Mouse (Mus musculus): Measurements from ENCODE around the gene Vill. TPM values are rescaled to one million over a fixed set of nuclear protein-coding genes. Genes with fewer than 3 reads are reported as not detected.

Vill gene
- polyA plus RNA-seq, 1 experiment from 2014 or later = 13.7 TPM

DNA sequence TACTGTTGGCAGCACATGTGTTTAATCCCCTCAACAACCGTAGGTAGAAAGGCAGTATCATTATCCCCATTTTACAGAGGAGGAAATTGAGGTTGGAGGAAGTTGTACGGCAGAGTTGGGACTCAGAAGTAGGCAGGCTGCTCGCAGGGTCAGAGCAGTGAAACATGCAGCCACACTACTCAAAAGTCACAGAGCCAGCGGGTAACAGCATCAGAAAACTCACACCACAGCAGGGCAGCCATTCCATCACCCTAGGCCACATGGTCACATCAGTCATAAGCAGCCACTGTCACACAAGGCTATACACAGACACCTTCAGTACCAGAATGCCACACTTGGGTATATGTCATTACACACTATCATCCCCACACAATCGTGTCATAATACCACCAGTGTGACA, 34.7 kb downstream of the Vill start:
- Histone ChIP-seq H3K4me3 (ENCODE audit: low read length) (peak overlapping the region; percentile 53), H3K36me3 (ENCODE audit: control insufficient read depth, insufficient read depth, low read length) (no peaks in the 10 kb centered on the region), H3K9ac (ENCODE audit: low read depth, low read length) (peak overlapping the region; percentile 69; the same call in 1 of the 2 replicates), H3K27me3 (replicated peaks; ENCODE audit: control insufficient read depth, insufficient read depth, low read length) (no peaks in the 10 kb centered on the region; the same call in 1 of the 2 replicates), H3K9me3 (ENCODE audit: control insufficient read depth, low read length) (no peaks in the 10 kb centered on the region), H3K4me2 (ENCODE audit: low read depth, low read length) (peak overlapping the region; percentile 75), H3K27ac (ENCODE audit: low read length) (no peak overlapping the region), H3K4me1 (ENCODE audit: control insufficient read depth, insufficient read depth, low read length) (peaks cover 44% of the 10 kb centered on the region)
- 84% methylated on average over 5 of the region's 5 CpGs for WGBS
- ATAC-seq = no peak

DNA sequence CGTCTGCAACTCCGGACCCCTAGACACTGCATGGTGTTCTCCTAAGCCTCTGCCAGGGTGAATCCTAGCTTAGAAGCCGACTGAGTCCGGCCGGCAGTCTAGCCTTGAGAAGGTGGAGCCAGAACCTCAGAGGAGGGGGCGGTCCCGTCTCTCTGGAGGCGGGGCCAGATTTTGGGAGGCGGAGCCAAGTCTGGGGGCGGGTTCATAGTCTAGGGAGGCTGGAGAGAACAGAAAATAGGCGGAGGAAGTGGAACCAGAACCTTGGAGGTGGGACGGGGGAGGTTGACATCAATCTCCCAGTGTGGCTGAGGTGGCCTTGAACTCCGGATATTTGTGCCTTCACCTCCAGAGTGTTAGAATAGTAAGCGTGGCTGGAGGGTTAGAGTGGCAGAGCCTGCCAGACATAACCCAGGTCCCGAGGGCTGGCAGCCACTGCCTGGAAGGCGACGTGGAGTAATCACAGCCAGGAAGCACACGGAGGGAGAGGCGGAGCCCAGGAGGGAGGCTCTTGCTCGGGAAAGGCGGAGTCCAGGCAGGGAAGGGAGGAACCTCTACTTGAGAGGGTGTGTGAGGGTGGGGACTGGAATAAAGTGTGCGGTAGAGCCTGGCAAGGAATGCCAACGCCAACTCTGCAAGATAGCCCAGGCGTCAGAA, 35.7 kb downstream of the Vill start:
- Histone ChIP-seq H3K9ac (ENCODE audit: low read depth, low read length) (peak overlapping the region; percentile 69), H3K4me2 (ENCODE audit: low read depth, low read length) (peak overlapping the region; percentile 75), H3K4me1 (ENCODE audit: control insufficient read depth, insufficient read depth, low read length) (peaks cover 38% of the 10 kb centered on the region), H3K27ac (ENCODE audit: low read length) (peak overlapping the region; percentile 93), H3K9me3 (ENCODE audit: control insufficient read depth, low read length) (no peaks in the 10 kb centered on the region), H3K36me3 (ENCODE audit: control insufficient read depth, insufficient read depth, low read length) (no peaks in the 10 kb centered on the region), H3K4me3 (ENCODE audit: low read length) (peak overlapping the region; percentile 53), H3K27me3 (replicated peaks; ENCODE audit: control insufficient read depth, insufficient read depth, low read length) (no peaks in the 10 kb centered on the region; the same call in 1 of the 2 replicates)
- under 1% methylated on average over 24 of the region's 24 CpGs for WGBS
- peak; percentile 92 for ATAC-seq

GRCm38 (mm10) chr9:119089437-119089836, 36.9 kb downstream of the Vill start:
- 61% methylated on average over 7 of the region's 7 CpGs for WGBS
- no peak overlapping the region for H3K4me3 ChIP-seq (ENCODE audit: low read length)
- ATAC-seq = no peak
- H3K27me3 ChIP-seq (replicated peaks; ENCODE audit: control insufficient read depth, insufficient read depth, low read length) = no peaks in the 10 kb centered on the region; the same call in 1 of the 2 replicates
- H3K4me2 ChIP-seq (ENCODE audit: low read depth, low read length) = no peak overlapping the region
- no peak overlapping the region for H3K9ac ChIP-seq (ENCODE audit: low read depth, low read length)
- H3K9me3 ChIP-seq (ENCODE audit: control insufficient read depth, low read length) = no peaks in the 10 kb centered on the region
- peaks cover 38% of the 10 kb centered on the region for H3K4me1 ChIP-seq (ENCODE audit: control insufficient read depth, insufficient read depth, low read length)
- H3K36me3 ChIP-seq (ENCODE audit: control insufficient read depth, insufficient read depth, low read length) = no peaks in the 10 kb centered on the region
- no peak overlapping the region for H3K27ac ChIP-seq (ENCODE audit: low read length)

DNA sequence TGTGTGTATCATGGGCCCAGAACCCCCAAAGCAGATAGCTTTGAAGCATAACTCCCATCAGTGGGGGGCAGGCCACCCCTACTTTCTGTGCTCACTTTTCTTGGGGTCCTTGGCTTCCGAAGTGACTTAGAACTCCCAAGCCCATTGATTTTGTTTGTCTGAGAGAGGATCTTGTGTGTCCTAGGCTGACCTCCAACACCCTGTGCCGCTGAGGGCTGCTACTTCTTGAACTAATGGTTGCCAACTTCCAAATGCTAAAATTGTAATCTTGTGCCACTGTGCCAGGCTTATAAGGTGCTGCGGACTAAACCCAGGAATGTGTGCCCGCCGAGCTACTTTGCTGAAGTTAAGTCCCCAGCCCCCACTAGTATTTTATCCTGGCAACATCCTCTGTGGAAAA, 37.9 kb downstream of the Vill start:
- WGBS = 95% methylated on average over 5 of the region's 5 CpGs
- no peak overlapping the region for H3K9ac ChIP-seq (ENCODE audit: low read depth, low read length)
- no peak overlapping the region for H3K27ac ChIP-seq (ENCODE audit: low read length)
- H3K36me3 ChIP-seq (ENCODE audit: control insufficient read depth, insufficient read depth, low read length) = no peaks in the 10 kb centered on the region
- H3K4me3 ChIP-seq (ENCODE audit: low read length) = no peak overlapping the region
- H3K9me3 ChIP-seq (ENCODE audit: control insufficient read depth, low read length) = no peaks in the 10 kb centered on the region
- no peak overlapping the region for H3K4me2 ChIP-seq (ENCODE audit: low read depth, low read length)
- peaks cover 27% of the 10 kb centered on the region for H3K4me1 ChIP-seq (ENCODE audit: control insufficient read depth, insufficient read depth, low read length)
- no peaks in the 10 kb centered on the region; the same call in 1 of the 2 replicates for H3K27me3 ChIP-seq (replicated peaks; ENCODE audit: control insufficient read depth, insufficient read depth, low read length)
- ATAC-seq = no peak

GRCm38 (mm10) chr9:119091581-119092310, 39.2 kb downstream of the Vill start:
- Histone ChIP-seq H3K4me3 (ENCODE audit: low read length) (peak overlapping the region; percentile 61; the same call in 1 of the 2 replicates), H3K27me3 (replicated peaks; ENCODE audit: control insufficient read depth, insufficient read depth, low read length) (no peaks in the 10 kb centered on the region; the same call in 1 of the 2 replicates), H3K27ac (ENCODE audit: low read length) (no peak overlapping the region), H3K36me3 (ENCODE audit: control insufficient read depth, insufficient read depth, low read length) (no peaks in the 10 kb centered on the region), H3K9ac (ENCODE audit: low read depth, low read length) (no peak overlapping the region), H3K4me2 (ENCODE audit: low read depth, low read length) (peak overlapping the region; percentile 76; the same call in 1 of the 2 replicates), H3K9me3 (ENCODE audit: control insufficient read depth, low read length) (no peaks in the 10 kb centered on the region), H3K4me1 (ENCODE audit: control insufficient read depth, insufficient read depth, low read length) (peaks cover 21% of the 10 kb centered on the region)
- 69% methylated on average over 12 of the region's 12 CpGs for WGBS
- ATAC-seq = no peak

GRCm38 (mm10) chr9:119092473-119093418, 40.2 kb downstream of the Vill start:
- Histone ChIP-seq H3K27me3 (replicated peaks; ENCODE audit: control insufficient read depth, insufficient read depth, low read length) (no peaks in the 10 kb centered on the region; the same call in 1 of the 2 replicates), H3K9ac (ENCODE audit: low read depth, low read length) (peak overlapping the region; percentile 77), H3K4me2 (ENCODE audit: low read depth, low read length) (peak overlapping the region; percentile 76), H3K4me3 (ENCODE audit: low read length) (peak overlapping the region; percentile 61), H3K4me1 (ENCODE audit: control insufficient read depth, insufficient read depth, low read length) (peaks cover 11% of the 10 kb centered on the region), H3K9me3 (ENCODE audit: control insufficient read depth, low read length) (no peaks in the 10 kb centered on the region), H3K36me3 (ENCODE audit: control insufficient read depth, insufficient read depth, low read length) (no peaks in the 10 kb centered on the region), H3K27ac (ENCODE audit: low read length) (no peak overlapping the region; the same call in 1 of the 2 replicates)
- no peak for ATAC-seq
- 4% methylated on average over 43 of the region's 45 CpGs for WGBS

DNA sequence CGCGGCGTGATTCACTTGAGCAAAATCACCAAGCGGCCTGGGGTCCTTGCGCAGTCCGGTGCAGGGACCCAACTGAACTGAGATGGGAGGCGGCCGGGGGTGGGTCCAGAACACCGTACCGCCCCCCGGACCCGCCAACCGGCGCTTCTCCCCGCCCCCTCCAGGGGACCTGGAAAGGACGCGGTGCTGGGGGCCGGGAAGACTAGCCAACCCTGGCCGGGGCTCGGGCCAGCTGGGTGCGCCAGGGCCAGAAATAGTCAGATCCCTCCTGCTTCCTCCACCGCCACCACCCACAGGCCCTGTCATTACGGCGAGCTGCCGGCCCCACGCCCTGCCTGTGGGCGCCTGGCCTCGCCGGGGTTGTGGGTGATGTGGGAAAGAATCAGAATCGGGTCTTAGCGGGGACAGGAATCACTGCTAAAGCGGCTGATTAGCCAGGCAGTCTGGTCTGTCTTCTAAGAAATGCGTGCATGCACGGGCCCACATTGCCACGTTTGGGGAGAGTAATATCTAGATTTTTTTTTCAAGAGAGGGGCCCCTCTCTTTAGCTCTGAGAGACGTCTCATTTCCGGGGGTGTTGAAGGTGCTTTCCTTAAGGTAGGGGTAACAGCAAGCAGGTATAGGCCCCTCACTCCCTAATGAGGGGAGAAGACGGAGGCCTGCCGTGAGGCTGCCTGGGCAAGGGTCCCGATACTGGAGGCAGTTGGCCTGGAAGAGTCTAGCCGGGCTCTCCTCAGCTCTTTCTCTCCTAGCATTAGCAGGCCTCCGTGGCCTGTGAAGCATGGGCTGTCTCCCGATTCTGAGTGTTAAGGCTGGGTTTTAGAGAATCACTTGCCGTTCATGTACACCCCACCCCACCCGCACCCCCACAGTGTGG, 41.1 kb downstream of the Vill start, which contains the start of gene Plcd1:
TSS of gene Plcd1 (minus strand) at position 84 of the 877 bp plus-strand sequence.
- Histone ChIP-seq H3K27me3 (replicated peaks; ENCODE audit: control insufficient read depth, insufficient read depth, low read length) (no peaks in the 10 kb centered on the region; the same call in 1 of the 2 replicates), H3K4me3 (ENCODE audit: low read length) (peak within 1 kb of the TSS; percentile 61), H3K4me2 (ENCODE audit: low read depth, low read length) (peak within 1 kb of the TSS; percentile 76), H3K9ac (ENCODE audit: low read depth, low read length) (peak within 1 kb of the TSS; percentile 77), H3K9me3 (ENCODE audit: control insufficient read depth, low read length) (no peaks in the 10 kb centered on the region), H3K27ac (ENCODE audit: low read length) (peak within 1 kb of the TSS; percentile 38), H3K36me3 (ENCODE audit: control insufficient read depth, insufficient read depth, low read length) (no peaks in the 10 kb centered on the region), H3K4me1 (ENCODE audit: control insufficient read depth, insufficient read depth, low read length) (peaks cover 8% of the 10 kb centered on the region)
- peak; percentile 73 for ATAC-seq
- 14% methylated on average over 45 of the region's 45 CpGs for WGBS

- Histone ChIP-seq H3K4me1 (ENCODE audit: control insufficient read depth, insufficient read depth, low read length) (peaks cover 6% of the 10 kb centered on the region), H3K36me3 (ENCODE audit: control insufficient read depth, insufficient read depth, low read length) (no peaks in the 10 kb centered on the region), H3K27me3 (replicated peaks; ENCODE audit: control insufficient read depth, insufficient read depth, low read length) (no peaks in the 10 kb centered on the region; the same call in 1 of the 2 replicates), H3K9me3 (ENCODE audit: control insufficient read depth, low read length) (no peaks in the 10 kb centered on the region), H3K9ac (ENCODE audit: low read depth, low read length) (no peak overlapping the region), H3K27ac (ENCODE audit: low read length) (no peak overlapping the region), H3K4me3 (ENCODE audit: low read length) (no peak overlapping the region), H3K4me2 (ENCODE audit: low read depth, low read length) (no peak overlapping the region)
- ATAC-seq = no peak
- WGBS = 79% methylated on average over 13 of the region's 13 CpGs
These were observed 42.0 kb downstream of the Vill start for GRCm38 (mm10) chr9:119094462-119095109.

Measured in intestine, embryonic 16.5 days (tissue).